Mouse (Mus musculus) MEL (cell line): ENCODE measurements around the gene Irak2. TPM values are rescaled to one million over a fixed set of nuclear protein-coding genes. Genes with fewer than 3 reads are reported as not detected.
A peak's percentile ranks its signal among the peaks of the same experiment; 100 is the strongest.

Experiments used
- DNase-seq: peaks from one replicate; pipeline ENCODE4 v3.0.0; 2011; ENCODE audit warnings: low read depth, low spot score
- H3K27ac ChIP-seq: 2 replicates; pipeline ENCODE4 v1.5.1; 2012; ENCODE audit warnings: low read depth, mild to moderate bottlenecking, control low read depth, low read length, moderate library complexity; ENCODE audit not compliant: control insufficient read depth
- H3K27me3 ChIP-seq, 2 experiments: fragments of 150-350 bp in 1 of 2; sonication (generic) in 1 of 2; 2 replicates each; pipeline ENCODE4 v1.6.1; 2012; ENCODE audit warnings: low read length in 2 of 2, mild to moderate bottlenecking in 2 of 2, improper control_type of control experiment in 1 of 2, moderate library complexity in 1 of 2; ENCODE audit not compliant: insufficient read depth in 2 of 2, control insufficient read depth in 1 of 2
- H3K36me3 ChIP-seq, 2 experiments: 2 replicates each; pipeline ENCODE4 v1.6.1; 2012 to 2014; ENCODE audit warnings: low read length in 2 of 2, improper control_type of control experiment in 1 of 2, inconsistent platforms in 1 of 2, mild to moderate bottlenecking in 1 of 2; ENCODE audit not compliant: insufficient read depth in 2 of 2, control insufficient read depth in 1 of 2
- H3K4me1 ChIP-seq, 2 experiments: fragments of 150-350 bp in 1 of 2; sonication (generic) in 1 of 2; 2 replicates each; pipeline ENCODE4 v1.6.1; 2012; ENCODE audit warnings: low read length in 2 of 2, improper control_type of control experiment in 1 of 2, mild to moderate bottlenecking in 1 of 2; ENCODE audit not compliant: insufficient read depth in 2 of 2, control insufficient read depth in 1 of 2
- H3K4me3 ChIP-seq, 2 experiments: fragments of 150-350 bp in 1 of 2; sonication (generic) in 1 of 2; 2 replicates each; pipeline ENCODE4 v1.5.1; 2012; ENCODE audit warnings: low read depth in 2 of 2, low read length in 2 of 2, mild to moderate bottlenecking in 2 of 2, moderate library complexity in 2 of 2, control low read depth in 1 of 2, improper control_type of control experiment in 1 of 2; ENCODE audit not compliant: control insufficient read depth in 1 of 2, insufficient read depth in 1 of 2
- H3K79me2 ChIP-seq: 2 replicates; pipeline ENCODE4 v1.6.1; 2012; ENCODE audit warnings: mild to moderate bottlenecking, low read length, moderate library complexity; ENCODE audit not compliant: control insufficient read depth, poor library complexity, insufficient read depth
- H3K9ac ChIP-seq: 2 replicates; pipeline ENCODE4 v1.6.1; 2012; ENCODE audit warnings: low read depth, mild to moderate bottlenecking, control low read depth, low read length, moderate library complexity; ENCODE audit not compliant: control insufficient read depth, poor library complexity, severe bottlenecking
- H3K9me3 ChIP-seq: fragments of 150-350 bp; sonication (generic); replicated peaks from 2 replicates; pipeline ENCODE4 v1.6.1; 2012; ENCODE audit warnings: mild to moderate bottlenecking, low read length, improper control_type of control experiment, moderate library complexity; ENCODE audit not compliant: insufficient read depth
- BHLHE40 ChIP-seq: IDR thresholded peaks from 2 replicates; pipeline ENCODE4 v1.6.1; 2012; ENCODE audit warnings: low read depth, mild to moderate bottlenecking, inconsistent platforms, low read length, improper control_type of control experiment, borderline replicate concordance
- CHD1 ChIP-seq: IDR thresholded peaks from 2 replicates; pipeline ENCODE4 v1.6.1; 2012; ENCODE audit warnings: low read depth, mild to moderate bottlenecking, inconsistent platforms, low read length, improper control_type of control experiment
- CTCF ChIP-seq, 3 experiments: IDR thresholded peaks in 2 of 3; conservative IDR thresholded peaks in 1 of 3; 2 replicates each; pipeline ENCODE4 v1.5.1; 2011 to 2012; ENCODE audit warnings: low read length in 3 of 3, low read depth in 2 of 3, mild to moderate bottlenecking in 2 of 3, improper control_type of control experiment in 1 of 3, inconsistent platforms in 1 of 3, mixed read lengths in 1 of 3, moderate library complexity in 1 of 3; ENCODE audit not compliant: control insufficient read depth in 1 of 3, insufficient read depth in 1 of 3, poor library complexity in 1 of 3, severe bottlenecking in 1 of 3
- E2F4 ChIP-seq: IDR thresholded peaks from 2 replicates; pipeline ENCODE4 v1.6.1; 2011; ENCODE audit warnings: low read depth, low read length, improper control_type of control experiment, borderline replicate concordance
- ELF1 ChIP-seq: IDR thresholded peaks from 2 replicates; pipeline ENCODE4 v1.6.1; 2014; ENCODE audit warnings: low read depth, mild to moderate bottlenecking, inconsistent platforms, low read length, improper control_type of control experiment, moderate library complexity
- EP300 ChIP-seq, 2 experiments: IDR thresholded peaks; 2 replicates each; pipeline ENCODE4 v1.6.1; 2011; ENCODE audit warnings: improper control_type of control experiment in 2 of 2, low read length in 2 of 2, low read depth in 1 of 2, mild to moderate bottlenecking in 1 of 2
- ETS1 ChIP-seq: IDR thresholded peaks from 2 replicates; pipeline ENCODE4 v1.6.1; 2012; ENCODE audit warnings: low read depth, mild to moderate bottlenecking, inconsistent platforms, low read length, improper control_type of control experiment, moderate library complexity
- GABPA ChIP-seq: IDR thresholded peaks from 2 replicates; pipeline ENCODE4 v1.6.1; 2012; ENCODE audit warnings: low read depth, mild to moderate bottlenecking, inconsistent platforms, low read length, improper control_type of control experiment, moderate library complexity
- GATA1 ChIP-seq: IDR thresholded peaks from 2 replicates; pipeline ENCODE4 v1.6.1; 2011; ENCODE audit warnings: low read depth, low read length, improper control_type of control experiment
- JUND ChIP-seq: IDR thresholded peaks from 2 replicates; pipeline ENCODE4 v1.6.1; 2011; ENCODE audit warnings: low read depth, mild to moderate bottlenecking, improper control_type of control experiment, low read length
- MAFK ChIP-seq: IDR thresholded peaks from 2 replicates; pipeline ENCODE4 v1.6.1; 2011; ENCODE audit warnings: low read depth, mild to moderate bottlenecking, low read length, improper control_type of control experiment, borderline replicate concordance
- MAX ChIP-seq: IDR thresholded peaks from 2 replicates; pipeline ENCODE4 v1.6.1; 2011; ENCODE audit warnings: low read length, improper control_type of control experiment
- MAZ ChIP-seq: IDR thresholded peaks from 2 replicates; pipeline ENCODE4 v1.6.1; 2012; ENCODE audit warnings: low read depth, mild to moderate bottlenecking, inconsistent platforms, low read length, improper control_type of control experiment
- MEF2A ChIP-seq: IDR thresholded peaks from 2 replicates; pipeline ENCODE4 v1.6.1; 2014; ENCODE audit warnings: low read depth, mild to moderate bottlenecking, inconsistent platforms, low read length, improper control_type of control experiment; ENCODE audit not compliant: poor library complexity, insufficient replicate concordance, severe bottlenecking; ENCODE audit errors: extremely low read depth
- MXI1 ChIP-seq: IDR thresholded peaks from 2 replicates; pipeline ENCODE4 v1.6.1; 2011; ENCODE audit warnings: mild to moderate bottlenecking, low read depth, low read length, improper control_type of control experiment
- MYB ChIP-seq: IDR thresholded peaks from 2 replicates; pipeline ENCODE4 v1.6.1; 2011; ENCODE audit warnings: mild to moderate bottlenecking, low read depth, low read length, improper control_type of control experiment
- MYC ChIP-seq: IDR thresholded peaks from 2 replicates; pipeline ENCODE4 v1.6.1; 2011; ENCODE audit warnings: low read depth, mild to moderate bottlenecking, low read length, improper control_type of control experiment, moderate library complexity
- NELFE ChIP-seq: IDR thresholded peaks from 2 replicates; pipeline ENCODE4 v1.6.1; 2011; ENCODE audit warnings: low read depth, low read length, improper control_type of control experiment
- NRF1 ChIP-seq: IDR thresholded peaks from 2 replicates; pipeline ENCODE4 v1.6.1; 2014; ENCODE audit warnings: low read depth, mild to moderate bottlenecking, inconsistent platforms, low read length, improper control_type of control experiment, moderate library complexity; ENCODE audit not compliant: poor library complexity, insufficient read depth, severe bottlenecking
- POLR2A ChIP-seq, 2 experiments: IDR thresholded peaks; 2 replicates each; pipeline ENCODE4 v1.6.1; 2011 to 2012; ENCODE audit warnings: low read length in 2 of 2, mild to moderate bottlenecking in 2 of 2, control low read depth in 1 of 2, improper control_type of control experiment in 1 of 2, low read depth in 1 of 2, moderate library complexity in 1 of 2; ENCODE audit not compliant: control insufficient read depth in 1 of 2, insufficient read depth in 1 of 2, poor library complexity in 1 of 2
- POLR2AphosphoS2 ChIP-seq: IDR thresholded peaks from 2 replicates; pipeline ENCODE4 v1.6.1; 2011; ENCODE audit warnings: low read length, improper control_type of control experiment
- POLR2AphosphoS5 ChIP-seq: IDR thresholded peaks from 2 replicates; pipeline ENCODE4 v1.6.1; 2012; ENCODE audit warnings: low read depth, borderline replicate concordance, mild to moderate bottlenecking, inconsistent platforms, low read length, moderate library complexity, mixed read lengths
- RAD21 ChIP-seq: IDR thresholded peaks from 2 replicates; pipeline ENCODE4 v1.6.1; 2011; ENCODE audit warnings: mild to moderate bottlenecking, low read depth, low read length, improper control_type of control experiment
- RCOR1 ChIP-seq: IDR thresholded peaks from 2 replicates; pipeline ENCODE4 v1.6.1; 2012; ENCODE audit warnings: low read depth, mild to moderate bottlenecking, inconsistent platforms, low read length, improper control_type of control experiment
- SIN3A ChIP-seq: IDR thresholded peaks from 2 replicates; pipeline ENCODE4 v1.6.1; 2012; ENCODE audit warnings: low read length, improper control_type of control experiment, inconsistent platforms
- SMC3 ChIP-seq: IDR thresholded peaks from 2 replicates; pipeline ENCODE4 v1.6.1; 2011; ENCODE audit warnings: low read depth, low read length, improper control_type of control experiment
- TAL1 ChIP-seq: IDR thresholded peaks from 2 replicates; pipeline ENCODE4 v1.6.1; 2012; ENCODE audit warnings: mild to moderate bottlenecking, inconsistent platforms, low read length, moderate library complexity, mixed read lengths
- TCF12 ChIP-seq: IDR thresholded peaks from 2 replicates; pipeline ENCODE4 v1.6.1; 2014; ENCODE audit warnings: low read depth, mild to moderate bottlenecking, inconsistent platforms, low read length, improper control_type of control experiment, moderate library complexity
- UBTF ChIP-seq: IDR thresholded peaks from 2 replicates; pipeline ENCODE4 v1.6.1; 2012; ENCODE audit warnings: low read depth, mild to moderate bottlenecking, inconsistent platforms, low read length, improper control_type of control experiment, moderate library complexity, borderline replicate concordance; ENCODE audit not compliant: insufficient read depth
- USF1 ChIP-seq: IDR thresholded peaks from 2 replicates; pipeline ENCODE4 v1.6.1; 2014; ENCODE audit warnings: low read depth, mild to moderate bottlenecking, inconsistent platforms, low read length, improper control_type of control experiment, moderate library complexity
- USF2 ChIP-seq, 2 experiments: IDR thresholded peaks; 2 replicates each; pipeline ENCODE4 v1.6.1; 2011 to 2012; ENCODE audit warnings: improper control_type of control experiment in 2 of 2, low read length in 2 of 2, borderline replicate concordance in 1 of 2, inconsistent platforms in 1 of 2, low read depth in 1 of 2, mild to moderate bottlenecking in 1 of 2; ENCODE audit not compliant: insufficient read depth in 1 of 2
- ZC3H11A ChIP-seq: IDR thresholded peaks from 2 replicates; pipeline ENCODE4 v1.6.1; 2012; ENCODE audit warnings: low read depth, mild to moderate bottlenecking, inconsistent platforms, low read length, improper control_type of control experiment
- ZKSCAN1 ChIP-seq: IDR thresholded peaks from 2 replicates; pipeline ENCODE4 v1.6.1; 2012; ENCODE audit warnings: low read depth, mild to moderate bottlenecking, inconsistent platforms, low read length, improper control_type of control experiment, moderate library complexity
- ZMIZ1 ChIP-seq: IDR thresholded peaks from 2 replicates; pipeline ENCODE4 v1.6.1; 2012; ENCODE audit warnings: low read depth, mild to moderate bottlenecking, inconsistent platforms, low read length, improper control_type of control experiment, moderate library complexity
- ZNF384 ChIP-seq: IDR thresholded peaks from 2 replicates; pipeline ENCODE4 v1.6.1; 2012; ENCODE audit warnings: low read depth, mild to moderate bottlenecking, inconsistent platforms, low read length, improper control_type of control experiment
- polyA plus RNA-seq, 2 experiments: library from polyadenylated mRNA; stranded (reverse) in 1 of 2; unstranded in 1 of 2; fragments of >175 nt in 1 of 2; fragments of >200 nt in 1 of 2; gene quantifications; 2 replicates each; pipeline versions ENCODE4 v1.2.1 to v1.2.4; 2012; ENCODE audit warnings: low replicate concordance in 2 of 2, low read depth in 1 of 2; ENCODE audit not compliant: insufficient read length in 2 of 2, insufficient read depth in 1 of 2, missing spikeins in 1 of 2
- total RNA-seq: library from RNA; depleted of rRNA; stranded (reverse); fragments of 300-350 nt; gene quantifications from 2 replicates; pipeline ENCODE4 v1.2.3, GENCODE M21; 2012

The Irak2 gene
- total and polyA plus RNA-seq, 3 experiments: 5.2 to 6.8 TPM; not detected in 1

DNA sequence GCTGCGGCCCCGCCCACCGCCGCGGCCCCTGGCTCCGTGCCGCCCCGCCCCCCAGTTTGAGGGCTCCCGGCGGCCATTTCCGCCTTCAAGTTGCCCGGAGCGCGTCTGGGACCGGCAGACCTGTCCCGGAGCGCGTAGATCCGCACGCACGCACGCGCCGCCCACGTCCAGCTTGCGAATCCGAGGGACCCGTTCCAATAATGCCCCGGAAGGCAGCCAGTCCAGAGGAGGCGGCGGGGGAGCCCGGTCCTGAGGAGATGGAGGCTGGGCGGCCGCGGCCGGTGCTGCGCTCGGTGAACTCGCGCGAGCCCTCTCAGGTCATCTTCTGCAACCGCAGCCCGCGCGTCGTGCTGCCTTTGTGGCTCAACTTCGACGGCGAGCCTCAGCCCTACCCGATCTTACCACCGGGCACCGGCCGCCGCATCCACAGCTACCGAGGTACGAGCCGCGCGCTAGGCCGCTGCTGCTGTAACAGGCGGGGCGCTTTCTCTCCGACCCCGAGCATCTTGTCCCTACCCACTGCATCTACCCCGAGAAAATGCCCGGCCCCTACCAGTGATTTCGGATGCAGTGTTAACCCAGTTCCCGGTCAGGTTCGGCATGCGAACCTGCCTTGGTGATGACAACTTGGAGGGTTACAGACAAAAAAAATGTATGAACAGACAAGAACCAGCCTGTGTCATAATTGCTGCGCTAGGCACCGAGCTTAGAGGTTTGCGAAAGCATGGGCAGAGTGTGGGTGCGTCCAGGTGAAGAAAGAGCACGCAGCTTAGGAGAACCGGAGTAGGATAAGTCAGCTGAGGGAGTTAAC, 14.1 kb upstream of the Irak2 start, which contains the start of gene Vhl:
Gene Vhl (plus strand): TSS at position 19 of the 811 bp plus-strand sequence.
- Histone ChIP-seq H3K4me1 (peaks cover 6 to 13% of the 10 kb centered on the region in 2 experiments), H3K79me2 (peaks cover 10% of the 10 kb centered on the region), H3K9ac (peak within 1 kb of the TSS; percentile 98), H3K27me3 (no peaks in the 10 kb centered on the region), H3K36me3 (peaks cover 0 to 24% of the 10 kb centered on the region in 2 experiments), H3K4me3 (peak within 1 kb of the TSS; percentile 88 to 100), H3K9me3 (no peaks in the 10 kb centered on the region), H3K27ac (peak within 1 kb of the TSS; percentile 57)
- DNase-seq: peak; percentile 85
- TF ChIP-seq ZMIZ1: peak; percentile 78; the same call in 1 of the 2 replicates
- no peak for TF ChIP-seq MEF2A
- TF ChIP-seq SMC3: no peak
- TF ChIP-seq USF2 (IDR thresholded peaks at IDR 0.05; ENCODE audit: borderline replicate concordance in 1 of 2, insufficient read depth in 1 of 2, low read depth in 1 of 2, low read length in 2 of 2): no peak
- TF ChIP-seq POLR2A (IDR thresholded peaks at IDR 0.05; ENCODE audit: control insufficient read depth in 1 of 2, insufficient read depth in 1 of 2, low read depth in 1 of 2, low read length in 2 of 2, poor library complexity in 1 of 2): peak; percentile 71 to 75; a peak in 2 of 4 replicates
- TF ChIP-seq MAZ: no peak
- TF ChIP-seq MYC: no peak
- TF ChIP-seq CHD1: no peak
- 0 out of 2 replicates have a peak, but pooled peaks have one; percentile 26 for TF ChIP-seq POLR2AphosphoS2
- peak; percentile 71 for TF ChIP-seq NELFE
- TF ChIP-seq GABPA: no peak
- TF ChIP-seq EP300 (IDR thresholded peaks at IDR 0.05; ENCODE audit: low read depth in 1 of 2, low read length in 2 of 2): no peak
- TF ChIP-seq TAL1: no peak
- no peak for TF ChIP-seq ZC3H11A
- TF ChIP-seq MAX: no peak; the same call in 1 of the 2 replicates
- no peak for TF ChIP-seq USF1
- TF ChIP-seq NRF1: peak; percentile 55
- peak; percentile 62 for TF ChIP-seq ELF1
- TF ChIP-seq ZNF384: no peak
- TF ChIP-seq MAFK: no peak
- TF ChIP-seq JUND: no peak
- TF ChIP-seq SIN3A: no peak; the same call in none of the 2 replicates
- peak; percentile 34 for TF ChIP-seq MXI1
- TF ChIP-seq CTCF (IDR thresholded peaks at IDR 0.05 in 2 of 3, conservative IDR thresholded peaks at IDR 0.05 in 1 of 3; ENCODE audit: control insufficient read depth in 1 of 3, insufficient read depth in 1 of 3, low read depth in 2 of 3, low read length in 3 of 3, poor library complexity in 1 of 3, severe bottlenecking in 1 of 3): no peak
- TF ChIP-seq TCF12: 0 out of 2 replicates have a peak, but pooled peaks have one; percentile 0
- no peak for TF ChIP-seq POLR2AphosphoS5
- no peak for TF ChIP-seq GATA1
- TF ChIP-seq E2F4: no peak
- no peak for TF ChIP-seq MYB
- no peak for TF ChIP-seq ZKSCAN1
- no peak for TF ChIP-seq RCOR1
- TF ChIP-seq ETS1: no peak
- TF ChIP-seq RAD21: no peak
- 0 out of 2 replicates have a peak, but pooled peaks have one; percentile 31 for TF ChIP-seq UBTF
- TF ChIP-seq BHLHE40: no peak
